Mouse (Mus musculus): Measurements from ENCODE around the gene Prickle1. TPM values are rescaled to one million over a fixed set of nuclear protein-coding genes. Genes with fewer than 3 reads are reported as not detected.

Prickle1 gene
- polyA plus RNA-seq, 1 experiment: not detected

- TF ChIP-seq GATA1 (IDR thresholded peaks at IDR 0.05; ENCODE audit: low read length): no peak
Measured at GRCm38 (mm10) chr15:93610288-93610687, 14.6 kb upstream of the Prickle1 start.

- no peak for TF ChIP-seq GATA1 (IDR thresholded peaks at IDR 0.05; ENCODE audit: low read length)
Measured at GRCm38 (mm10) chr15:93602850-93603249, 7.2 kb upstream of the Prickle1 start.

DNA sequence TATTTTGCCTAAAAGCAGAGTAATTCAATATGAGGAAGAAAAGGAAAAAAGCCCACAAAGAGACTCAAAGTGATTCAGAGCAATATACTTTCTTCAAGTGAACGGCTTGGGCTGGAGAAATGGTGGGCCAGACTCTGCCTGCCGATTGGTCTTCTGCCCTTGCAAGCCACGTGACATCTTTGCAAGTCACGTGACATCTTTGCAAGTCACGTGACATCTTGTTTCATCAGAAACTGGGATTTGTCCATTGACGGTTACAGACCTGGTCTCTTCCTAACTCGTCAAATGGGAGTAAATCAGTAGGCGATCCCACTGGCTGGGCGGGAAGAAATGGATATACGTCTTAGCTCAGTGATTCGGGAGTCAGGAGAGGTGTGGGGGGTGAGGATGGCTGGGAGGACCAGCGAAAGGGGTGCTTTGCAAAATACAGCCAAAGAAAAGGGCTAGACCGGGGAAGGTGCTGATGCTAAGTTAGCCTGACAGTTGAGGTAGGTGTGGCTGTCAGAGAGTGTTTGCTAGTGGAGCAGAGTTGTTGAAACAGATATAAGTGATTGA lies 5.8 kb upstream of the Prickle1 start:
- no peak for TF ChIP-seq GATA1 (IDR thresholded peaks at IDR 0.05; ENCODE audit: low read length)

- TF ChIP-seq GATA1 (IDR thresholded peaks at IDR 0.05; ENCODE audit: low read length): no peak
Measured at GRCm38 (mm10) chr15:93596991-93597390, 1.3 kb upstream of the Prickle1 start.

GRCm38 (mm10) chr15:93596285-93596684 lies 594 bp upstream of the Prickle1 start:
- TF ChIP-seq GATA1 (IDR thresholded peaks at IDR 0.05; ENCODE audit: low read length): no peak

DNA sequence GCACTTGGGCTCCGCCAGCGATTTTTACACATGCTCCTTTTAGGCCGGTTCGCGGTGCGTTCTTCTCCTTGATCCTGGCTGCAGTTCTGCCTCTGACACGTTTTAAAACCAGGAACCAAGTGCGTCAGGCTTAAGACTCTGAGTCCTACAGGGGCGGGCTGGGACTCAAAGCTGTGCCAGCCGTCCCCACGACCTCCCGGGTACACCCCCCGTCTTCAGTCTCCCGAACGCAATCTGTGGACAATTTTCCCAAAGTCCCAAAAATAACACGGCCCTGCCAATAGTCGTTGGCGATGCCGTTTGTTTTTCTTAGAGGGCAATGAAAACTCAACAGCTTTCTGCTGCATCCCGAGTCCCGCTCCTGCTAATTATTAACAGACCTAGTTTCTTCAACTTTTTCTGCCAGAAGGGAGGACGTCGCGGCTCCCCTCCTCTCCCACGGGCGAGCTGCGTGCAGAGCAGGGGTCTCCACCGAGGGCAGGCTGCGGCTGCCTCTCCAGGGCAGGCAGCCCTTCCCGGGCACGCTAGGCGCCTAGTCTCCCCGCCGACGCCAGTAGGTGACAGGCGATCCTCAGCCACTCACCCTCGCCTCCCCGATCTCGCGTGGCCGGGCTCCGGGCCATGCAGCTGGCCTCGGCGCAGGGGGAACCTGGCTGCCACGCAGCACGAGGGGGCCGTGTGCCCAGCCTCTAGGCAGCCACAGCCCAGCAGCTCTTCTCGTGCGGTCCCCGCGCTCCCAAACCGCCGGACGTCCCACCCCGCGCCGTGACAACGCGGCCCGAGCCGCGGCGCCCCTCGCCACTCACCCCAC lies 598 bp downstream of the Prickle1 start:
- no peak for TF ChIP-seq GATA1 (IDR thresholded peaks at IDR 0.05; ENCODE audit: low read length)

GRCm38 (mm10) chr15:93594296-93594887 lies 1.3 kb downstream of the Prickle1 start:
- no peak for TF ChIP-seq GATA1 (IDR thresholded peaks at IDR 0.05; ENCODE audit: low read length)

DNA sequence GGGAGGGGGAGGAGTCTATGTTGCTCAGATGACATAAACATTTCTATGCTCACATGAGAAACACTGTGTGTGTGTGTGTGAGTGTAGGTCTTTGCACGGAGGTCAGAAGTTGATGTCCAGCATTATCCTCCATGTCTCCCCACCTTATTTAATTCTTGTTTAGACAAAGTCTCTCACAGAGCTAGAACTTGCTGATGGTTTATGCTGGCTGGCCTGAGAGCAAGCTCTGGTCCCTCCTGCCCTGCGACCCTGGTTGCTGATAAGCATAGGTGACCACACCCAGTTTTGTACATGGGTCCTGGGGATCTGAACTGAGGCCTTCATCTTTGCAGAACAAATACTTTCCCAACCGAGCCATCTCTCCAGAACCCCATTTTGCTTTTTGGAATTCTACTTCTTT lies 3.1 kb downstream of the Prickle1 start:
- no peak for TF ChIP-seq GATA1 (IDR thresholded peaks at IDR 0.05; ENCODE audit: low read length)

- no peak for TF ChIP-seq GATA1 (IDR thresholded peaks at IDR 0.05; ENCODE audit: low read length)
Measured at GRCm38 (mm10) chr15:93591831-93592321, 3.8 kb downstream of the Prickle1 start.

- TF ChIP-seq GATA1 (IDR thresholded peaks at IDR 0.05; ENCODE audit: low read length): no peak
Measured at GRCm38 (mm10) chr15:93591371-93591770, 4.3 kb downstream of the Prickle1 start.

DNA sequence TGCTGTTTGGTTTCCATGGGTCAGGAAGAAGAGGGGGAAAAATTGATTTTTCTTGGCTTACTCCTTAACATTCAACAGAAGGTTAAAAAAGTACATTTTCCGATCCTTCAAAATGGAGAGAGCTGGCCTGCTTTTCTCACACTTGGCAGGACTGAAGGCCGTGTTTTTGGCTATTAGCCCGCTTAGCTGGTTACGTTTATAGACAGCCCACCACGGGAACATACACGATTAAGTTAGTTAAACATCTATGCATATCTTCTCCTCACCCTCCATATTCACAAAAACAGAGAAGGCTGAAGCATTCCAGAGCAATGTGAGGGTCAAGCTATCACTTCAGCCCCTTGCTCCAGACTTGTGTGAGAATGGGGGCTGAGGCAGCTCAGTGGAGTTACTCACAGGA lies 7.3 kb downstream of the Prickle1 start:
- no peak for TF ChIP-seq GATA1 (IDR thresholded peaks at IDR 0.05; ENCODE audit: low read length)

DNA sequence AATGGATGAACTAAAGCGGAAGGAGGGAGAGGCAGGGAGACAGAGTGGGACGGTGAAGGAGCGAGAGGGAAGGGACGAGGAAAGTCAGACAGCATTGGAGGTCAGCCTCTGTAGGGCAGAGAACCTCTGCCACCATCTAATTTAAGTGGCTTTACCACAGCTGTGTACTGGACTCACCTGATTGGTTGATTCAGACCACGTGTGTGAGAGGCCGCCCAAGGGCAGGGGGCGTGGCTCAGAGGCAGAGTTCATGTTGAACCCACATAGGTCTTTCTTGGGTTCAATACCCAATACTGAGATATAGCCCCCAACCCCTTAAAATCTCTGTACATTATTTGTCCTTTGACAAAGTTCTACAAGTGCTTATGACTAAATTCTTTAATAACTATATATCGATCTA lies 8.0 kb downstream of the Prickle1 start:
- no peak for TF ChIP-seq GATA1 (IDR thresholded peaks at IDR 0.05; ENCODE audit: low read length)

DNA sequence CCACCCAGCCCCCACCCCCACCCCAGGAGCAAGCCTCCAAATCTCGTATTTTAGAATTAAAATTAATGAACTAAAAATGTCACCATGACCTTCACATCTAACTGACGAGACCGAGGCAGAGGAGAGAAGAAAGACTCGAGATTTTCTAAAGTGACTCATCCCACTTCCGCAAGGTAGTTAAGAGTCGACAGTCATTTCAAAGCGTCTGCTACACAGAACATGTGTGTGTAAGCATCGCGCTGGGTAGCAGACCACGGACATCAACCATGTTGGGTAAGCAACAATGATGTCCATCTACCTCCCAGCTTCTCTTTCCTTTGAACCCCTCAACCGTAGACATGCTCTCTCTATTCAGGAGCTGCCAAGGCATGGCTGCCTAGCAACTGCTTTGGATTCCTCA lies 12.6 kb downstream of the Prickle1 start:
- no peak for TF ChIP-seq GATA1 (IDR thresholded peaks at IDR 0.05; ENCODE audit: low read length)

- TF ChIP-seq GATA1 (IDR thresholded peaks at IDR 0.05; ENCODE audit: low read length): no peak
Measured at GRCm38 (mm10) chr15:93581736-93582135, 14.0 kb downstream of the Prickle1 start.

DNA sequence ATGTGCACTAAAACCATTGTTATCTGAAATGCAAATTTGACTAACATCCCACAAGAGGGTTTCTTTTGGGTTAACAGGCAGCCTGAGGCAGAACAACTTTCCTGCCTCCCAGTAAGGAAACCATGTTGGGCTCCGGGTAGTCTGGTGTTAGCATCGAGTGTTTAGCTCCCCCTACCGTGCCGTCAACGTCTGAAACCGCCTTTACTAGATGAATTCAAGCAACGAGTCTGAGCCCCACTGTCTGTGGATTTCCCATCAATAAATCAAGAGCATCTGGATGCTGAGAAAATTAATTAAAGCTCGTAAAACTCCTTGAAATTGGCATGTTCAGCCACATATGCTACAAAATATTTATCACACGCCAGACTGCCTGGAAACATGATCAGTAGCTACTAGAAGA lies 15.8 kb downstream of the Prickle1 start:
- TF ChIP-seq GATA1 (IDR thresholded peaks at IDR 0.05; ENCODE audit: low read length): no peak

DNA sequence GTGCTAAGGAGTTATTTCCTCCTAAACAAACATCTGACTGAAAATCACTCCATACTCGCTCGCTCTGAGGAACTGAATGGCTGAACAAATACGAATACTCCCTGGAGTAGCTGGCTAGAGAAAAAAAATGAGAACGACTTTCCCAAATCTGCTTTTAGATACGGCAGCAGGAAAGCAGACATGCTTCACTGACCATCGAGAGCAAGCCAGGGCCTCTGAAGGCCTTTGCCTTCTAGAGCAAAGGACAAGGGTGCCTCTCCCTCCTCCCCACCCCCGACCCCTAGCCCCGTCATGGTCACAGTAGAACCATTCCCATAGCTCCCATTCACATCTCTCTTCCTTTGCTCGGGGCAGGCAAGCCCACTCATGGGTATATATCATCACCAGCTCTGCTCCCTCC lies 16.6 kb downstream of the Prickle1 start:
- TF ChIP-seq GATA1 (IDR thresholded peaks at IDR 0.05; ENCODE audit: low read length): no peak

DNA sequence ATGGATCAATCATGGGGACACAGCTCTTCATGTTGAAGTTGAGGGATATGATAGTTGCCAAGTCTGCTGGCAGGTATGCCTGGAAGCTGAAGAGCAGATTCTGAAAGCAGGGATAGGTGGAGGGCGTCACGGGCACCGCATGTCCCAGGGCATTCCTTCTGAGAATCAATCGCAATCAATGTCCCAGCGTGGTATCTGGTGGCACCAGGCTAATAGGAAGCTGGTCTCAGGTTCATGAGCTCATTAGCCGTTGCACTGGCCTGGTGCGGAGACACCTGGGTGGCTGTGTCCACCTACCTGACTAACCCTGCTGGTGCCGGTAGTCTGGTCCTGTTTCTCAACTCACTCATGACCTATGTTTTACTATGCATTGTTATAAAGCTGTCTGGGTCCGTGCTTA lies 19.3 kb downstream of the Prickle1 start:
- TF ChIP-seq GATA1 (IDR thresholded peaks at IDR 0.05; ENCODE audit: low read length): no peak

Measured in G1E-ER4 (cell line).